Mouse (Mus musculus): ENCODE data around the gene Fbxw8. TPM values are rescaled to one million over a fixed set of nuclear protein-coding genes. Genes with fewer than 3 reads are reported as not detected.
A peak's percentile ranks its signal among the peaks of the same experiment; 100 is the strongest.

Fbxw8 gene
- polyA plus RNA-seq, 1 experiment from 2014 or later = 26.3 TPM

DNA sequence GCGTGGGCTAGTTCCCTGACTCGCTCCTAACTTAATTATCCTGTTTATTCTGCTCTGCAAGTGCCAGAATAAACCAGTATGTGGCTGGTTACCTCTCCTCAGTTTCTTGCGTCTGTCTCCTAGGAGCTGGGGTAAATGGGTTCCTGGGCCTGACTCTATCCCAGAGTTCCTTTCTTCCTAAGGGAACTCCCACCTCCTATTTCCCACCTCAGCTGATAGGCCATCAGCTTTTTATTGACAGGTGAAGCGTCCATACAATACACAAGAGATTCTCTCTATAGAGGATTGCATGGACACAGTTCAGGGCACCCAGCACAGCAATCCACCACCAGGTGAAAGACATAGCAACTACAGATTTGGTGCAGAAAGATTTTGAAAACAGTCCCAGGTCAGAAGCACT is 111.5 kb downstream of the Fbxw8 start:
- H3K27ac ChIP-seq (ENCODE audit: low read length) = no peak overlapping the region
- H3K4me3 ChIP-seq (ENCODE audit: low read length) = no peak overlapping the region
- no peaks in the 10 kb centered on the region for H3K36me3 ChIP-seq (ENCODE audit: insufficient read depth, low read length)
- ATAC-seq (ENCODE audit: low FRiP score, low TSS enrichment) = no peak
- H3K9ac ChIP-seq (replicated peaks; ENCODE audit: low read length) = no peak overlapping the region
- H3K4me1 ChIP-seq (ENCODE audit: insufficient read depth, low read length) = no peaks in the 10 kb centered on the region
- no peaks in the 10 kb centered on the region for H3K27me3 ChIP-seq (ENCODE audit: insufficient read depth, low read length)
- no peaks in the 10 kb centered on the region for H3K9me3 ChIP-seq (ENCODE audit: low read length)
- 88% methylated on average over 4 of the region's 4 CpGs for WGBS
- H3K4me2 ChIP-seq (replicated peaks; ENCODE audit: low read depth, low read length) = no peak overlapping the region

DNA sequence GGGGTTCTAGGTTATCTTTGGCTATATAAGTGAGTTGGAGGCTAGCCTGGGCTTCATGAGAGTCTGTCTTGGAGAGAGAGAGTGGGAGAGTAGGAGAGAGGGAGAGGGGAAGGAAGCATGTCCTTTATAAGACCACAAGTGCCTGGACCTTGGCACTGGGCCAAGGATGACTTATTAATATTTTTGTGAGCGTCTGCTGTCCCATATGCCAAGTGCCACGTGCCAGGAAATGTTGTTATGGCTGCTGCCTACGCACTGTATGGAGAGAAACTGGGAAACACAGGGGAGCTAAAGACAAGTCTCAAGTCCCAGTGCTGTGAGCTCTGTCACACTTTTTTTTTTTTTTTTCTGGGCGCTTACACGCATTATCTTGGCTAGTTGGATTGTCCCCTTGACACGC is 112.7 kb downstream of the Fbxw8 start:
- Histone ChIP-seq H3K9ac (replicated peaks; ENCODE audit: low read length) (no peak overlapping the region), H3K4me1 (ENCODE audit: insufficient read depth, low read length) (peaks cover 5% of the 10 kb centered on the region), H3K9me3 (ENCODE audit: low read length) (no peaks in the 10 kb centered on the region), H3K27ac (ENCODE audit: low read length) (no peak overlapping the region), H3K4me3 (ENCODE audit: low read length) (no peak overlapping the region), H3K27me3 (ENCODE audit: insufficient read depth, low read length) (no peaks in the 10 kb centered on the region), H3K4me2 (replicated peaks; ENCODE audit: low read depth, low read length) (no peak overlapping the region), H3K36me3 (ENCODE audit: insufficient read depth, low read length) (no peaks in the 10 kb centered on the region)
- no peak for ATAC-seq (ENCODE audit: low FRiP score, low TSS enrichment)
- WGBS = 88% methylated on average over 6 of the region's 6 CpGs

DNA sequence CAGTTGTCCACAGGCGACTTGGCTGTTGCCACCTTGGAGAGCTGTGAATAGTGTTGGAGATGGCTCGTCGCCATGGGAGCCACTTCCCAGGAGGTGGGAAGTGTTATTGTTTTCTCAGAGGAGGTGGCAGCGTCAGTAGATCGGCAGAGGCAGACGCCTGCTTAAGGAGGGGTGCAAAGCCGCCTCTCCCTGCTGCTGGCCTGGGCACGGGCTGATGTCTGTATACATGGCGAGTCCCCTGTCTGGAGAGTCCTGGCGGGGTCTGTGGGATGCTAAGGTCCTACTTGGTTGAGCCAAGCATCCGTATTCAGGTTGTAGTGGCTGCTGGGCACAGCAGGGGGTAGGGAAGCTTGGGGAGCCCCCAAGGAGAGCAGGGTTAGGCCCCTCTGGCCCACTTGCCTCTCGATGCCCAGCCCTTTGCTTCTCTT is 116.0 kb downstream of the Fbxw8 start:
- Histone ChIP-seq H3K9me3 (ENCODE audit: low read length) (peaks cover 4% of the 10 kb centered on the region; the same call in 1 of the 2 replicates), H3K27me3 (ENCODE audit: insufficient read depth, low read length) (no peaks in the 10 kb centered on the region), H3K36me3 (ENCODE audit: insufficient read depth, low read length) (no peaks in the 10 kb centered on the region), H3K4me3 (ENCODE audit: low read length) (no peak overlapping the region), H3K4me1 (ENCODE audit: insufficient read depth, low read length) (peaks cover 12% of the 10 kb centered on the region), H3K4me2 (replicated peaks; ENCODE audit: low read depth, low read length) (no peak overlapping the region), H3K9ac (replicated peaks; ENCODE audit: low read length) (no peak overlapping the region), H3K27ac (ENCODE audit: low read length) (no peak overlapping the region)
- 43% methylated on average over 12 of the region's 12 CpGs for WGBS
- no peak for ATAC-seq (ENCODE audit: low FRiP score, low TSS enrichment)

DNA sequence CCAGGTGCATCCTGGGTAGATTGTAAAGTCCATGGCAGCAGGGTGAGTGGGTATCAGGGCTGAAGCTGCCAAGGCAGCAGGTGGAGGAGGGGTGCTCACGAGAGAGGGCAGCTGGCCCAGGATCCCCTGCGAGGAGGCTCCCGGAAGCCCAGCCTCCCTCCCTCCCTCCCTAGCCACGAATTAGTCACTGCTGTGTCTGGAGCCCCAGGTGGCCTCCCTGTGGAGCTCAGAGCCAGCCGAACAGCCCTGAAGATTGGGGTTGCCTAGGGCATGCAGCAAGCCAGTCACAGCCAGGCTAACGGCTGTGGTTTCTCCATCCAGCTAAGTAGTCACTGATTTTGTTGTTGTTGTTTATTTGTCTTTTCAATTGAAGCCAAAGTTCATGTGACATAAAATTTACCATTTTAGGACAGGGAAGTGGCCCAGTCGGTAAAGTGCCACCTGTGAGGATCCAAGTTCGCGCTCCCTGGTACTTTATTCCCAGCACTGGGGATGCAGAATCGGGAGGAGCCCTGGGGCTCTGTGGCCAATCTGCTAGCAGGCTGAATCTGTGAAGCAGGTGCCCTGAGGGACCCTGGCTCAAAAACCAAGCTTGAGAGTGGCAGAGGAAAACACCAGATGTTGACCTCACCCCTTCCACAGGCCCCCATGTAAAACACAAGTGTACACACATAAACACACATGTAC is 117.3 kb downstream of the Fbxw8 start:
- Histone ChIP-seq H3K4me3 (ENCODE audit: low read length) (no peak overlapping the region), H3K4me1 (ENCODE audit: insufficient read depth, low read length) (peaks cover 12% of the 10 kb centered on the region), H3K36me3 (ENCODE audit: insufficient read depth, low read length) (no peaks in the 10 kb centered on the region), H3K4me2 (replicated peaks; ENCODE audit: low read depth, low read length) (peak overlapping the region; percentile 32), H3K9ac (replicated peaks; ENCODE audit: low read length) (0 out of 2 replicates have a peak overlapping the region, but pooled peaks have one; percentile 54), H3K27me3 (ENCODE audit: insufficient read depth, low read length) (no peaks in the 10 kb centered on the region), H3K27ac (ENCODE audit: low read length) (no peak overlapping the region), H3K9me3 (ENCODE audit: low read length) (peaks cover 4% of the 10 kb centered on the region; the same call in 1 of the 2 replicates)
- ATAC-seq (ENCODE audit: low FRiP score, low TSS enrichment) = peak; percentile 88
- 17% methylated on average over 10 of the region's 10 CpGs for WGBS

DNA sequence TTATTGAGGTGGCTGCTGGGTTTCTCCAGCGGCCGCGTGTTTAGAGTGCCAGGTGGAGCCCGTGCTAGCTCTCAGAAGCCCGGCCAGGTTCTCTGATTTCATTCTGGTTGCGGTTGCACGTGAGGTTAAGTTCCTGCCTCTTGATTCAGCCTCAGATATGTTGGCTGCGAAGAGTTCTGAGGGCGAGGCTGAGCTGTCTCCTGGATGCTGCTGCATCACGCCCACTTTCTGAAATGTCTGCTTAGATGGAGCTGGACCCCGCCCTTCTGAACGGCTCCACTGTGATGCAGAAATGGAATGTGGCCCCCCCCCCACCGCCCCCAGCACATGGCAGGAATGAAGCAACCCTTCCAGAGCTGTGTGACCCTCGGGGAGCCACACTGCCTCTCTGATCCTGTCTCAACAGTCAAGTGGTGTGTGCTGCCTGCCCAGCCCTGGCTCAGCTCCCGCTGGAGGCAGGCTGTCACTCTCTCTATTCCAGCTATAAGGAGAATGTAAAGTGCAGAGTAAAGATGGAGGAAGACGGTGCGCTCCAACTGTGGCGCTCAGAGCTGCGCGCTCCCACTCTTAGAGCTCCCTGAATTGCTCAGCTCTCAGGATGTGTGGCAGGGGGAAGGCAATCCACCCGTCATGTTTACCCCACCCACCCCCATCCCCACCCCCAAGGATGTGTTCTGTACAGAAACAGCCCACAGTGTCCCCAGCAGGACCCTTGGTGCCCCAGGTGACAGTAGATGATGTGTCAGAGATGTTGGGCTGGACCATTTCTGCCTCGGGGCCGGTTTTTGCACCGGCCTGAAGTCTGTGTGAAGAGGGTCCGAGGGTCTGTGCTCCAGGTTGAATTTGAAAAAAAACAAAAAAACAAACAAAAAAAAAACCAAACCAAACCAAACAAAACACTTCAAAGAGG is 118.1 kb downstream of the Fbxw8 start:
- ATAC-seq (ENCODE audit: low FRiP score, low TSS enrichment) = no peak; the same call in 1 of the 2 replicates
- H3K27me3 ChIP-seq (ENCODE audit: insufficient read depth, low read length) = no peaks in the 10 kb centered on the region
- H3K27ac ChIP-seq (ENCODE audit: low read length) = no peak overlapping the region
- peaks cover 12% of the 10 kb centered on the region for H3K4me1 ChIP-seq (ENCODE audit: insufficient read depth, low read length)
- 0 out of 2 replicates have a peak overlapping the region, but pooled peaks have one; percentile 54 for H3K9ac ChIP-seq (replicated peaks; ENCODE audit: low read length)
- peak overlapping the region; percentile 32 for H3K4me2 ChIP-seq (replicated peaks; ENCODE audit: low read depth, low read length)
- peaks cover 4% of the 10 kb centered on the region; the same call in 1 of the 2 replicates for H3K9me3 ChIP-seq (ENCODE audit: low read length)
- no peaks in the 10 kb centered on the region for H3K36me3 ChIP-seq (ENCODE audit: insufficient read depth, low read length)
- 43% methylated on average over 25 of the region's 25 CpGs for WGBS
- H3K4me3 ChIP-seq (ENCODE audit: low read length) = no peak overlapping the region

DNA sequence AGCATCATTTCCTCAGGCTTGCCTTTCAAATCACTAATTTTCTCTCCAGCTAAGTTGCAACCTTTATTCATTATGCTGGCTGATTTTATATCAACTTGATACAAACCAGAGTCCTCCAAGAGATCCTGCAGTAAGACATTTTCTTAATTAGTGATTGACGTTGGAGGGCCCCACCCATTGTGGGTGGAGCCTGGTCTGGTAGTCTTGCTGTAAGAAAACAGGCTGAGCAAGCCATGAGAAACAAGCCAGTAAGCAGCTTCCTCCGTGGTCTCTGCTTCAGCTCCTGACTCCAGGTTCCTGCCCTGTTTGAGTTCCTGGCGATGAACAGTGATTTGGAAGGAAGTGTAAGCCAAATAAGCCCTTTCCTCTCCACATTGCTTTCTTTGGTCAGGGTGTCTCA is 119.5 kb downstream of the Fbxw8 start:
- ATAC-seq (ENCODE audit: low FRiP score, low TSS enrichment) = no peak
- 61% methylated on average over 3 of the region's 3 CpGs for WGBS

DNA sequence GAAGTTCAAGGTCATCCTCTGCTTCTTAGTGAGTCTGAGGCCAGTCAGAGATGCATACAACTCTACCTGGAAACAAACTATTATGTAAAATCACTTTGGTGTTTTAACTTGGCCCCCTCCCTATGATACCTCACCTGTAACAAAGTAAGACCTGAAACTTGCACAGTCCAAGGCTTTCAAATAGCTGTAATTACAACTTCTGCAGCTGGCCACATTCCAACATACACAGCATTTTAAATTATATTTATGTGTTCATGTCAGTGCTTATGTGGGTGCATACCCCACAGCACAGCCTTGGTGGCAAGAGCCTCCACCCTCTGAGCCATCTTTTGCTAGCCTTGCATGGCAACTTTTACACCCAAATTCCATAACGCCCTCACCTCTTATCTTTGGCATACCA is 120.6 kb downstream of the Fbxw8 start:
- 89% methylated on average over 1 of the region's 1 CpGs for WGBS
- no peak for ATAC-seq (ENCODE audit: low FRiP score, low TSS enrichment)
- H3K9me3 ChIP-seq (ENCODE audit: low read length) = peaks cover 4% of the 10 kb centered on the region; the same call in 1 of the 2 replicates
- no peak overlapping the region for H3K4me3 ChIP-seq (ENCODE audit: low read length)
- H3K4me1 ChIP-seq (ENCODE audit: insufficient read depth, low read length) = peaks cover 12% of the 10 kb centered on the region
- H3K27me3 ChIP-seq (ENCODE audit: insufficient read depth, low read length) = peaks cover 7% of the 10 kb centered on the region; the same call in 1 of the 2 replicates
- no peak overlapping the region for H3K9ac ChIP-seq (replicated peaks; ENCODE audit: low read length)
- H3K36me3 ChIP-seq (ENCODE audit: insufficient read depth, low read length) = no peaks in the 10 kb centered on the region
- H3K4me2 ChIP-seq (replicated peaks; ENCODE audit: low read depth, low read length) = no peak overlapping the region
- no peak overlapping the region for H3K27ac ChIP-seq (ENCODE audit: low read length)

More for the DNA sequence above, 119.5 kb downstream of the Fbxw8 start:
- Histone ChIP-seq H3K9me3 (ENCODE audit: low read length) (peaks cover 4% of the 10 kb centered on the region; the same call in 1 of the 2 replicates), H3K4me1 (ENCODE audit: insufficient read depth, low read length) (peaks cover 12% of the 10 kb centered on the region), H3K4me2 (replicated peaks; ENCODE audit: low read depth, low read length) (no peak overlapping the region), H3K27me3 (ENCODE audit: insufficient read depth, low read length) (no peaks in the 10 kb centered on the region), H3K27ac (ENCODE audit: low read length) (no peak overlapping the region), H3K4me3 (ENCODE audit: low read length) (no peak overlapping the region), H3K36me3 (ENCODE audit: insufficient read depth, low read length) (no peaks in the 10 kb centered on the region), H3K9ac (replicated peaks; ENCODE audit: low read length) (no peak overlapping the region)

DNA sequence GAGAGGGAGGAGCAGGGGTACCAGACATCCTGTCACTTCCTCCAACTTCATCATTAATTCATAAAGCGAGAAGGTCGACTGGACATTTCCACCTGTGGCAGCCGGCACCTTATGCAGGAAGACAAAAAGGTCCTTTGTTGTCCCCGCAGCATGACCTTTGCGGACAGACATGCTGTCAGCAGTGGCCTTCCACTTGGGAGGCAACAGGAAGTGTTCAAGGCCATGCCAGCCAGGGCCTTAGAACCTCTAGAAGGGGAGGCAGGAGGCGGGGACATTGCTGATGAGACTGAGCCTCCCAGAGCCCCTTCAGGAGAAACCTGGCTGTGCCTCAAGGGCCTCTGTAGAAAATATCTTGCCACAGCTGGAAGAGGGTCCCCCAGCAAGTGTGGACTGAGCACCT is 121.5 kb downstream of the Fbxw8 start:
- H3K4me3 ChIP-seq (ENCODE audit: low read length) = no peak overlapping the region
- H3K9ac ChIP-seq (replicated peaks; ENCODE audit: low read length) = no peak overlapping the region
- H3K4me2 ChIP-seq (replicated peaks; ENCODE audit: low read depth, low read length) = no peak overlapping the region
- 65% methylated on average over 6 of the region's 6 CpGs for WGBS
- peaks cover 16% of the 10 kb centered on the region for H3K27me3 ChIP-seq (ENCODE audit: insufficient read depth, low read length)
- no peak for ATAC-seq (ENCODE audit: low FRiP score, low TSS enrichment)
- no peaks in the 10 kb centered on the region for H3K36me3 ChIP-seq (ENCODE audit: insufficient read depth, low read length)
- peaks cover 19% of the 10 kb centered on the region for H3K4me1 ChIP-seq (ENCODE audit: insufficient read depth, low read length)
- no peak overlapping the region for H3K27ac ChIP-seq (ENCODE audit: low read length)
- peaks cover 4% of the 10 kb centered on the region; the same call in 1 of the 2 replicates for H3K9me3 ChIP-seq (ENCODE audit: low read length)

DNA sequence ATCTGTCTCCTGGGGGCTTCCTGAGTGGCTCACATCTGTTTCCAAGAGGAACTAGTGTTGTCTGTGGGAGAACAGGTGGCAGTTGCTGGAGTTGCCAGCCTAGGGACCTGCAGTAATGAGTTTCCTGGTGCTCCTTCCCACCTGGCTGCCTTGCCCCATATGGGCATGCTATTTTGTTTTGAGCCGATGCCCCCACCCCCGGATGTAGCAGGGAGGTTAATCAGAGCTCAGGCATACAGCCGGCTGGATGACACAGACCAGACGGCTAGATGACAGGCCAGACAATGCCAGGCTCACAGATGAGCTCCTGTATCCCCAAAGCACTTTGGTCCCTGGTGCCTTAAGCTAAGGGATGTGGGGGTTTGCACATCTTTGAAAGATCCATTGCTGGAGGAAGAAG is 121.9 kb downstream of the Fbxw8 start:
- Histone ChIP-seq H3K4me2 (replicated peaks; ENCODE audit: low read depth, low read length) (no peak overlapping the region), H3K36me3 (ENCODE audit: insufficient read depth, low read length) (no peaks in the 10 kb centered on the region), H3K9me3 (ENCODE audit: low read length) (peaks cover 4% of the 10 kb centered on the region; the same call in 1 of the 2 replicates), H3K4me1 (ENCODE audit: insufficient read depth, low read length) (peaks cover 22% of the 10 kb centered on the region), H3K4me3 (ENCODE audit: low read length) (no peak overlapping the region), H3K9ac (replicated peaks; ENCODE audit: low read length) (no peak overlapping the region), H3K27ac (ENCODE audit: low read length) (no peak overlapping the region), H3K27me3 (ENCODE audit: insufficient read depth, low read length) (peaks cover 20% of the 10 kb centered on the region)
- WGBS = 43% methylated on average over 4 of the region's 4 CpGs
- no peak for ATAC-seq (ENCODE audit: low FRiP score, low TSS enrichment)

Data from kidney, embryonic 16.5 days (tissue).